Mouse (Mus musculus) myocyte (in vitro differentiated cells): Measurements from ENCODE around the gene Lpo.

Source experiments
- CEBPB ChIP-seq: IDR thresholded peaks from 2 replicates; pipeline ENCODE4 v1.6.1; 2011; ENCODE audit warnings: mild to moderate bottlenecking, moderate library complexity; ENCODE audit not compliant: poor library complexity, insufficient read depth, severe bottlenecking
- POLR2A ChIP-seq: IDR thresholded peaks from one replicate; pipeline ENCODE4 v1.6.1; 2011; ENCODE audit warnings: low read depth, mild to moderate bottlenecking, control low read depth, moderate library complexity; ENCODE audit not compliant: insufficient read length
- POLR2AphosphoS2 ChIP-seq: IDR thresholded peaks from one replicate; pipeline ENCODE4 v1.6.1; 2011; ENCODE audit warnings: low read depth, control low read depth; ENCODE audit not compliant: insufficient read length

DNA sequence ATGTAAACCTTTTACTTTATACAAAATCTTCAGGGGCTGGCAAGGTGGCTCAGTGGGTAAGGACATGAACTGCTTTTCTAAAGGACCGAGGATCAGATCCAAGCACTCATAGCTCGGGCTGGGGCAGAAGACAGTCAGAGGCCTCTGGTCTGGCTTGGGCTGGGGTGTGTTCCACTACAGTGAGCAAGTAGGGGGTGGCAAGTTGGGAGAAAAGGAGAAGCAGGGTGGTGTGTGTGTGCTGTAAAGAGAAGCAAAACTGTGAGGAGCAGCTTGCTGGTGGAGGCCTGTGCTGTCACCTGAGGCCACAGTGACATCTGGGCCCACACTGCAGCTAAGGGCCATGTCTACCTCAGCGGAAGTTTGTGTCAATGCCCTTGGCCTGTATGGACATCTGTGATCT is 13.3 kb upstream of the Lpo start:
- TF ChIP-seq POLR2A, result no peak
- no peak for TF ChIP-seq POLR2AphosphoS2
- TF ChIP-seq CEBPB, result no peak
